Mouse (Mus musculus): ENCODE measurements around the gene Syce3. TPM values are rescaled to one million over a fixed set of nuclear protein-coding genes. Genes with fewer than 3 reads are reported as not detected.

Gene Syce3
- polyA plus RNA-seq, 1 experiment from 2014 or later: not detected

DNA sequence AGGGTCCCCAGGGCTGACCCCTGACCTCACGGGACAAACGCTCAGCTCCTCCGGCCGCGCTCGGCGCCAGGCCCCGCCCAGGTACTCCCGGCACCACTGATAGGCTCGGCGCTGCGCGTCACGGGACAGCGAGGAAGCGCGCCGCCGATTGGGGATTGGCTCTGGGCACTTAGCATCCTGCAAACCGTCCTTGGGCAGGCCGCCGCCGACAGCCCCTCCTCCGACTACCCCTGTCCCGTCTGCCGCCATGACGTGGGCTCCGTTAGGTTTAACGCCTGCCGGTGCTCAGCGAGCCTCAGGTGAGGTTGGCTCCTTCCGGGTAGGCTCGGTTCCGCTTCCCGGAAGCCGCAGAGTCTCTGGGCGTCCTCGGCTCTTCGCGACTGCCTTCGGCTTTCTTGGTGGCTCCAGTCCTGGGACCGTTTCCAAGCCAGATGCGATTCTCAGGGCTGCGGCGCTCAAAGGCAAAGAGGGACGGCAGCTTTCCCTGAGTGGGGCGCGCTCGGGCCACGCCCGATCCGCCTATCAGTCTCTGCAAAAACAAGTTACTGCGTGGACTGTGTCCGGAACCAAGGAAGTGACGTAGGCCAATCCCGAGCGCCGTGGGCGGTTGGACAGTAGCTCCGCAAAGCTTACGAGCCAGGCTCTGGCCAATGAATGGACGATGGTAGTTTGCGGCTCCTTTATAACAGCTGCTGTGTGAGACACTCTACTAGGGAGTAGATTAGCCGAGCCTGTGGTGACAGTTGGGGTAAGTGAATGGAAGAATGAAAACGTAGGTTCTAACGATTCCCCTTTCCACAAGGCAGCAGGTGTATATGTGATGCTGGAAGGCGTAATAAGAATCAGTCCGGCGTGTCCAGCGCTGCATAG is 19.3 kb upstream of the Syce3 start, which contains the start of the genes C730034F03Rik, Gm44502 and Chkb:
C730034F03Rik (plus strand) TSS at position 238 of the 870 bp plus-strand sequence.
Gm44502 (minus strand) TSS at position 345 of the 870 bp plus-strand sequence.
Chkb (minus strand) TSS at position 557 of the 870 bp plus-strand sequence.
- H3K9me3 ChIP-seq (ENCODE audit: control insufficient read depth, low read length): no peaks in the 10 kb centered on the region
- peak within 1 kb of the TSS; percentile 91 for H3K9ac ChIP-seq (ENCODE audit: low read length)
- H3K4me3 ChIP-seq (ENCODE audit: control insufficient read depth in 1 of 2, insufficient read depth in 1 of 2, low read depth in 1 of 2, low read length in 2 of 2): peak within 1 kb of the TSS; percentile 68 to 70
- H3K36me3 ChIP-seq (ENCODE audit: control insufficient read depth, insufficient read depth, low read length): peaks cover 33% of the 10 kb centered on the region
- H3K4me1 ChIP-seq (ENCODE audit: control insufficient read depth in 2 of 2, insufficient read depth in 2 of 2, low read length in 2 of 2): peaks cover 17 to 26% of the 10 kb centered on the region in 2 experiments
- H3K27me3 ChIP-seq (ENCODE audit: control insufficient read depth, insufficient read depth, low read length): no peaks in the 10 kb centered on the region
- ATAC-seq (ENCODE audit: insufficient number of reproducible peaks, insufficient read depth, low FRiP score, low read depth): peak; percentile 81
- WGBS: under 1% methylated on average over 70 of the region's 70 CpGs
- H3K4me2 ChIP-seq (ENCODE audit: low read length): peak within 1 kb of the TSS; percentile 93
- H3K27ac ChIP-seq (replicated peaks in 1 of 2; ENCODE audit: control insufficient read depth in 1 of 2, insufficient read depth in 1 of 2, low read depth in 2 of 2, low read length in 2 of 2): peak within 1 kb of the TSS; percentile 94 to 99

DNA sequence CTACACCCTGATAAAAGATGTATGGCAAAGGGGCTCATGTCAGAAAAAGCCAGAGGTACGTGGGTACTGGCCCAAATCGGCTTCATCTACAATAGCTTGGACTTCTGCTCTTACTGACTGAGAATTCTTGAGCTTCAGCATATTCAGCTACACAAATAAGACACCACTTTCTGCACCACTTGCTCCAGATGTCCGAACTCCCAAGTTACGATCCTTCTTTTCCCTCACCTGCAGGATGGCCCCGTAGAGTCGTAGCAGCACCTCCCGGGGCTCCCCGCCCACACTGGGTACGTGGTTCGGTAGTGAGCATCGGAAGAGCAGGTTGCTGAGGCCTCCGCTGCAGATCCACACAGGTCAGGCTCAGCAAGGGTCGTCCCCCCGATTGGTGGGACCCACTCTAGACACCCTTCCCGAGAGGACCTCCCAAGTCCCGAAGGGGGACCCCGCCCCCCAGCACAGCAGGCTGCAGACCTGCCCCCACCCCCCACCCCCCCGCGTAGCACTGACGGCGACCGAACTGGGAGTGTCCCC is 18.6 kb upstream of the Syce3 start:
- peak; percentile 5; the same call in 1 of the 2 replicates for ATAC-seq (ENCODE audit: insufficient number of reproducible peaks, insufficient read depth, low FRiP score, low read depth)
- WGBS: 4% methylated on average over 21 of the region's 22 CpGs

DNA sequence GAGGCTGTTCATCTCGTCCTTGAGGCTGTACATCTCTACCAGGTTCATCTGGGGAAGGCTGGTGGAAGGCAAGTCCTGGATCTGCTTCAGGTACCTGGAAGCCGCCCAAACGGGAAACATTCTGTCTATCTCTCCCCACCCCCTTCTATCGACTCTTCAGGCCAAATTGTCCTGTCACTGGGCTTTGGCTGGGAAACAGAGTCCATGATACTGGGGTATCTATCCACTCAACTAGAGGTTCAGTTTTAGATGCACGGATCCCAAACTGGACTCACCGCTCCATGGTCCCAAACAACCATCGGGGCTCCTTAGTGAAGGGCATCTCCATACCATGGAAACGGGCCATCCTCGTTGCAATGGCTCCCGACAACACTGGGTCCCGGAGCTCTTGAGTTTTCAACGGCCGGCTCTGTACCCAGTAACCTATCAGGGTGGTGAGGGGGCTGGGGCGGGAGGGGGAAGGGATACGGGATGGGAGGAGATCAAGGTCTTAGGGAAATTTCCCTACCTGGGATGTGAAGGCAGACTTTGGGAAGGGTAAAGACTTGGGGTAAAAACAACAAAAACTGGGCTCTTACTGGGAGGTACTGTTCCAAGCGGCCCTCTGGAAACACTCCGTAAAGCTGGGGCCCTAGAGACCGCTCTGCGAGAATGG is 18.0 kb upstream of the Syce3 start:
- H3K27ac ChIP-seq (replicated peaks in 1 of 2; ENCODE audit: control insufficient read depth in 1 of 2, insufficient read depth in 1 of 2, low read depth in 2 of 2, low read length in 2 of 2): peak overlapping the region in 1 of 2 experiments; percentile 99; a peak in 2 of 4 replicates
- H3K4me1 ChIP-seq (ENCODE audit: control insufficient read depth in 2 of 2, insufficient read depth in 2 of 2, low read length in 2 of 2): peaks cover 25 to 38% of the 10 kb centered on the region in 2 experiments
- H3K4me3 ChIP-seq (ENCODE audit: control insufficient read depth in 1 of 2, insufficient read depth in 1 of 2, low read depth in 1 of 2, low read length in 2 of 2): peak overlapping the region; percentile 68 to 70
- H3K9me3 ChIP-seq (ENCODE audit: control insufficient read depth, low read length): no peaks in the 10 kb centered on the region
- H3K27me3 ChIP-seq (ENCODE audit: control insufficient read depth, insufficient read depth, low read length): no peaks in the 10 kb centered on the region
- peak overlapping the region; percentile 91 for H3K9ac ChIP-seq (ENCODE audit: low read length)
- peak overlapping the region; percentile 93 for H3K4me2 ChIP-seq (ENCODE audit: low read length)
- 78% methylated on average over 19 of the region's 19 CpGs for WGBS
- H3K36me3 ChIP-seq (ENCODE audit: control insufficient read depth, insufficient read depth, low read length): peaks cover 46% of the 10 kb centered on the region
- ATAC-seq (ENCODE audit: insufficient number of reproducible peaks, insufficient read depth, low FRiP score, low read depth): no peak

More for the DNA sequence above, 18.6 kb upstream of the Syce3 start:
- Histone ChIP-seq H3K4me3 (ENCODE audit: control insufficient read depth in 1 of 2, insufficient read depth in 1 of 2, low read depth in 1 of 2, low read length in 2 of 2) (peak overlapping the region; percentile 68 to 70), H3K27ac (replicated peaks in 1 of 2; ENCODE audit: control insufficient read depth in 1 of 2, insufficient read depth in 1 of 2, low read depth in 2 of 2, low read length in 2 of 2) (peak overlapping the region; percentile 57 to 99; a peak in 3 of 4 replicates), H3K27me3 (ENCODE audit: control insufficient read depth, insufficient read depth, low read length) (no peaks in the 10 kb centered on the region), H3K4me2 (ENCODE audit: low read length) (peak overlapping the region; percentile 93), H3K9ac (ENCODE audit: low read length) (peak overlapping the region; percentile 91), H3K9me3 (ENCODE audit: control insufficient read depth, low read length) (no peaks in the 10 kb centered on the region), H3K4me1 (ENCODE audit: control insufficient read depth in 2 of 2, insufficient read depth in 2 of 2, low read length in 2 of 2) (peaks cover 21 to 32% of the 10 kb centered on the region in 2 experiments), H3K36me3 (ENCODE audit: control insufficient read depth, insufficient read depth, low read length) (peaks cover 40% of the 10 kb centered on the region)

DNA sequence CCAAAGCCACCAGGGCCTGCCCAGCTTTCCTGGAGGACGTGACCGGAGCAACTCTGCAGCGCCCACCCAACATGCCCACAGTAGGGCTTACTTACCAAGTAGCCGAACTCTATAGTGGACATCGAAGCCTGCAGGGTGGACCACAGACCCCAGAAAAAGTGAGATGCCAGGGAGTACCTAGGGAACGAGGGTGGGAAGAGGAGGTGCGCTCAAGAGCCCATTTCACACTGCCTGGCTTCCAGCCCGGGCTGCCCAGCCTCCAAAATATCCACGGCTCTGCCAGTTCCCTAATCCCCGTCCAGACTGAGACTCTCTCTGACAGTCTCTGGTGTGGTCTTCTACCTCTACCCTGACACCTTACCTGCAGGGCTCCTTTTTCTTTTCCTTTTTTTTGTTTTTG is 16.4 kb upstream of the Syce3 start:
- Histone ChIP-seq H3K4me1 (ENCODE audit: control insufficient read depth in 2 of 2, insufficient read depth in 2 of 2, low read length in 2 of 2) (peaks cover 25 to 41% of the 10 kb centered on the region in 2 experiments), H3K4me3 (ENCODE audit: control insufficient read depth in 1 of 2, insufficient read depth in 1 of 2, low read depth in 1 of 2, low read length in 2 of 2) (no peak overlapping the region), H3K4me2 (ENCODE audit: low read length) (no peak overlapping the region), H3K27me3 (ENCODE audit: control insufficient read depth, insufficient read depth, low read length) (no peaks in the 10 kb centered on the region), H3K9ac (ENCODE audit: low read length) (peak overlapping the region; percentile 54), H3K9me3 (ENCODE audit: control insufficient read depth, low read length) (no peaks in the 10 kb centered on the region), H3K27ac (replicated peaks in 1 of 2; ENCODE audit: control insufficient read depth in 1 of 2, insufficient read depth in 1 of 2, low read depth in 2 of 2, low read length in 2 of 2) (peak overlapping the region; percentile 99 to 100), H3K36me3 (ENCODE audit: control insufficient read depth, insufficient read depth, low read length) (peaks cover 54% of the 10 kb centered on the region)
- WGBS: 73% methylated on average over 10 of the region's 10 CpGs
- no peak for ATAC-seq (ENCODE audit: insufficient number of reproducible peaks, insufficient read depth, low FRiP score, low read depth)

DNA sequence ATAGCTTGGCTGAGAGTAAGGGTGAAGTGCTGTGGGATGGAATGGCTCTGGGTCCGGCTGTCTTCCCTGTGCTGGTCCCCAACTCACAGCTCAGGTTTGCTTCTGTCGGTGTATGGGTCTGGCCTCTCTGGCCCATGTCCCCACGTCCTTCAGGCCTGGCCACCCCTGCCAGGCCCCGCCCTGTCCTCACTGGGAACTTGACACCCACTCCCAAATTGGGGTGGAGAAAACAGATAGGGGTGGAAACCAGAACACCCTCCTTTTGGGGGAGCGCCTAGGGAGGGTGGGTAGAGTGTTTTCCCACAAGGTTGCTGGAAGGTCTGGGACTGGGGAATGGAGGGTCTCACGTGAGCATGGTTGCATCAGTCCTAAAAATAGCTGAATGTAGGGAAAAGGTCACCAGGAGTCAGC is 15.4 kb upstream of the Syce3 start, which contains the start of gene Cpt1b:
Cpt1b (minus strand) TSS at position 153 of the 411 bp plus-strand sequence.
- Histone ChIP-seq H3K4me1 (ENCODE audit: control insufficient read depth in 2 of 2, insufficient read depth in 2 of 2, low read length in 2 of 2) (peaks cover 25 to 38% of the 10 kb centered on the region in 2 experiments), H3K4me2 (ENCODE audit: low read length) (peak within 1 kb of the TSS; percentile 75), H3K4me3 (ENCODE audit: control insufficient read depth in 1 of 2, insufficient read depth in 1 of 2, low read depth in 1 of 2, low read length in 2 of 2) (peak within 1 kb of the TSS; percentile 61 to 76), H3K27ac (replicated peaks in 1 of 2; ENCODE audit: control insufficient read depth in 1 of 2, insufficient read depth in 1 of 2, low read depth in 2 of 2, low read length in 2 of 2) (peak within 1 kb of the TSS; percentile 99 to 100), H3K9ac (ENCODE audit: low read length) (peak within 1 kb of the TSS; percentile 95), H3K9me3 (ENCODE audit: control insufficient read depth, low read length) (no peaks in the 10 kb centered on the region), H3K36me3 (ENCODE audit: control insufficient read depth, insufficient read depth, low read length) (peaks cover 62% of the 10 kb centered on the region), H3K27me3 (ENCODE audit: control insufficient read depth, insufficient read depth, low read length) (no peaks in the 10 kb centered on the region)
- WGBS: 16% methylated on average over 6 of the region's 6 CpGs
- ATAC-seq (ENCODE audit: insufficient number of reproducible peaks, insufficient read depth, low FRiP score, low read depth): peak; percentile 74

DNA sequence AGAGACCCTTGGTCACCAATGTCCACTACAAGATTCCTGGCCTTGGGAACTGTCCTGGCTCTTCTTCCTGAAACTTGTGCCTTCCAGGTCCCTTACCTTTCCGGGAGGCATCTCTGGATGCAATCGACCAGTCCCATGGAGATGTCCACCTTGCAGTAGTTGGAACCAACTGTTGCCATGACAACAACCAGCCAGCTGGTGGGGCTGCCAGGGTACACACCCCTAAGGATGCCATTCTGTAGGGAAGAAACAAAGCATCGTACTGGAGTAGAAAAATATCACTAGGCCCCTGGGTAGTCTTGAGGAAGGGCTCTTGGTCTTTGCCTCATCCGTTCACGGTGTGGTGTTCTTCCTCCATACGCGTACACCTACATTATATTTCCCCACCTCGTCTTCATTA is 14.3 kb upstream of the Syce3 start:
- H3K9ac ChIP-seq (ENCODE audit: low read length): peak overlapping the region; percentile 95
- no peak for ATAC-seq (ENCODE audit: insufficient number of reproducible peaks, insufficient read depth, low FRiP score, low read depth)
- H3K4me3 ChIP-seq (ENCODE audit: control insufficient read depth in 1 of 2, insufficient read depth in 1 of 2, low read depth in 1 of 2, low read length in 2 of 2): peak overlapping the region; percentile 51 to 61
- no peaks in the 10 kb centered on the region for H3K27me3 ChIP-seq (ENCODE audit: control insufficient read depth, insufficient read depth, low read length)
- no peaks in the 10 kb centered on the region for H3K9me3 ChIP-seq (ENCODE audit: control insufficient read depth, low read length)
- H3K4me2 ChIP-seq (ENCODE audit: low read length): peak overlapping the region; percentile 75
- peak overlapping the region; percentile 60 to 99; a peak in 3 of 4 replicates for H3K27ac ChIP-seq (replicated peaks in 1 of 2; ENCODE audit: control insufficient read depth in 1 of 2, insufficient read depth in 1 of 2, low read depth in 2 of 2, low read length in 2 of 2)
- peaks cover 25 to 38% of the 10 kb centered on the region in 2 experiments for H3K4me1 ChIP-seq (ENCODE audit: control insufficient read depth in 2 of 2, insufficient read depth in 2 of 2, low read length in 2 of 2)
- WGBS: 78% methylated on average over 8 of the region's 8 CpGs
- peaks cover 73% of the 10 kb centered on the region for H3K36me3 ChIP-seq (ENCODE audit: control insufficient read depth, insufficient read depth, low read length)

DNA sequence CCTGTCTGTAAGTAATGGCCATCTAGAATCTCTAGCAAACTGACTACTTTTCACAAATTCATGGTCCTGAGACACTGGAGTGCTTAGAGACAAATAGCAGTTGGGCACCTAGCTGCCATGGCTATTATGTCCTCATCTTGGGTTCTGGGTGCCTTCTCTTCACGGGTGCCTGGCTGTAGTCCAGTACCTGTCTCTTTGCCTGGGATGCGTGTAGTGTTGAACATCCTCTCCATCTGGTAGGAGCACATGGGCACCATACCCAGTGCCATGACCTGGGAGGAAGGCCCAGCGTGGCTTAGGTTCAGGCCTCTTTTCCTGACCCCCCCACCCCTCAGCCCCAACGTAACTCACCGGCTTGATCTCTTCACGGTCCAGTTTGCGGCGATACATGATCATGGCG is 11.6 kb upstream of the Syce3 start:
- no peak for ATAC-seq (ENCODE audit: insufficient number of reproducible peaks, insufficient read depth, low FRiP score, low read depth)
- Histone ChIP-seq H3K4me3 (ENCODE audit: control insufficient read depth in 1 of 2, insufficient read depth in 1 of 2, low read depth in 1 of 2, low read length in 2 of 2) (no peak overlapping the region), H3K4me2 (ENCODE audit: low read length) (no peak overlapping the region), H3K4me1 (ENCODE audit: control insufficient read depth in 2 of 2, insufficient read depth in 2 of 2, low read length in 2 of 2) (peaks cover 19 to 27% of the 10 kb centered on the region in 2 experiments), H3K9me3 (ENCODE audit: control insufficient read depth, low read length) (no peaks in the 10 kb centered on the region), H3K27me3 (ENCODE audit: control insufficient read depth, insufficient read depth, low read length) (no peaks in the 10 kb centered on the region), H3K36me3 (ENCODE audit: control insufficient read depth, insufficient read depth, low read length) (peaks cover 87% of the 10 kb centered on the region), H3K9ac (ENCODE audit: low read length) (no peak overlapping the region), H3K27ac (replicated peaks in 1 of 2; ENCODE audit: control insufficient read depth in 1 of 2, insufficient read depth in 1 of 2, low read depth in 2 of 2, low read length in 2 of 2) (no peak overlapping the region)
- 95% methylated on average over 9 of the region's 9 CpGs for whole genome bisulfite sequencing
